Mouse (Mus musculus) kidney, adult 9 months (tissue): ENCODE results near the gene Pagr1b.

Experiments
- DNase-seq: peaks from one replicate; pipeline ENCODE4 v3.0.0; 2022

Gene Pagr1b

GRCm38 (mm10) chr7:126996449-126996848, 19.8 kb downstream of the Pagr1b start:
- no peak for DNase-seq

- DNase-seq, result no peak
Observed at GRCm38 (mm10) chr7:126988816-126989215, 27.5 kb downstream of the Pagr1b start.

GRCm38 (mm10) chr7:126986319-126986718, 30.0 kb downstream of the Pagr1b start:
- DNase-seq, result peak; percentile 75

DNA sequence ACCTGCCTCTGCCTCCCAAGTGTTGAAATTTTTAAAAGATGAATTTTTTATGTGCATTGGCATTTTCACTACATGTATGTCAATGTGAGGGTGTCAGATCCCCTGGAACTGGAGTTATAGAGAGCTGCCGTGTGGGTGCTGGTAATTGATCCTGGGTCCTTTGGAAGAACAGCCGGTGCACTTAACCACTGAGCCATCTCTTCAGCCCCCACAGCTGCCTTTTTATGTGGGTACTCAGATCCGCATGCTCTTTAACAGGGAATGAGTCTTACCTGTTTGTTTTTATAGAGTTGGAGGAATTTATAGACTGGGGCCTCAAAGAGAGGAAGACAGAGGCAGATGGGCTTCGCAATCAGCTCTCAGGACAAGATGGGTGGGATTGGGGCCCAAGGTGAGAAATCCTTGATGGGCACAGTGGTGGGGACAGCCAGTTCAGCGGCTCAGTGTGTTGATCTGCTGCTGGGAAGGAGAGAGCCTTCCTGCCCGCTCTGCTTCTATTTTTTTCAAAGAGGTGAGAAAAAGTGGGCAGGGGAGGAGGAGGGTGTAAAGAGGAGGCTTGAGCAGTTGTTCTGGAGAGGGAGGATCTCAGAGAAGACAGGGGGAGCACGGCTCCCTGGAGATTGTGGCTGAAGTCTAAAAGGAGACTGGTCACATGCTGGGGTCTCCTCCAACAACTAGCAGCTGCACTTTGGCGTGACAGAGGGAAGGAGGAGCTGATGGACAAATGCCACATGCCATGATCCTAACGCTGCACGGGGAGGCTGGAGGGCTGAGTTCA, 31.4 kb downstream of the Pagr1b start:
- DNase-seq, result no peak

- no peak for DNase-seq
Observed at GRCm38 (mm10) chr7:126983113-126983512, 33.2 kb downstream of the Pagr1b start.

DNA sequence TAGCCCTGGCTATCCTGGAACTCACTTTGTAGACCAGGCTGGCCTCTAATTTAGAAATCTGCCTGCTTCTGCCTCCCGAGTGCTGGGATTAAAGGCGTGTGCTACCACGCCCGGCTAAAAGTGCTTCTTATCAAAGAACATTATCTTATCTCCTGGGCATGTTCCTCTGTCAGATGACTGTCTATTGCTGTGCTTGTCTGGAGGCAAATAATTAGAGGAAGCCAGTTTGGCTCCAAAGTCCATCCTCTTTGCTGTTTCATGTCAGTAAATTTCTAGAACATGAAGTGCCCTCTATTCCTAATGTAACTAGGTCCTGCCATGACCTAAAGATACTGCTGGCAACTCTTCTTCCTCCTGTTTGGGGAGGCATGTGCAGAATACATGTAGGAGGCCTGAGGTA, 34.2 kb downstream of the Pagr1b start:
- DNase-seq, result no peak

- no peak for DNase-seq
Observed at GRCm38 (mm10) chr7:126981601-126982000, 34.7 kb downstream of the Pagr1b start.

DNA sequence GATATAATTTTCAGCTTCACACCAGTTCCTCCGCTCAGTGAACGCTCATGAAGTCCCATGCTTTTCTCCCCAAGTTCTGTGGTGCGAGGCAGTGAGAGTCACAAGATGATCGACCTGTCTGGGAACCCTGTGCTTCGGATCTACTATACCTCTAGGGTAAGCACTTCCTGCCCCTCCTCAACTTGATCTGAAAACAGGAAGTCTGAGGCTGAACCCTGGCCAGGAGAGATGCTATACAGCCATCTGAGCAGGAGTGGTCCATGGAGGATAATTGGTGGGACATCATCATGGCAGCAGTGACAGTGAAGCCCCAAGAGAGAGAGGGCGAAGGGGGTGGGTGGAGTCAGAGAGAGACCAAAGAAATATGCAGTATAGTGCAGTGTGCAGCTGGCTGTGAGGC, 37.4 kb downstream of the Pagr1b start:
- DNase-seq, result no peak

- DNase-seq, result peak; percentile 23
Observed at GRCm38 (mm10) chr7:126976878-126977459, 39.3 kb downstream of the Pagr1b start.

GRCm38 (mm10) chr7:126975950-126976866, 40.1 kb downstream of the Pagr1b start, which contains the start of gene Cdiptos:
TSS of gene Cdiptos (minus strand) at chr7:126976098.
- peak; percentile 97 for DNase-seq

DNA sequence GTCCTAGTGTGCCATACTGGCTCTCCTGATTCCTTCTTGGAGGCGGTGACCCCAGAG, 40.6 kb downstream of the Pagr1b start, which contains the start of gene Cdipt:
Gene Cdipt, plus strand, starts transcription at position 22 of the 57 bp plus-strand sequence.
- no peak for DNase-seq

DNA sequence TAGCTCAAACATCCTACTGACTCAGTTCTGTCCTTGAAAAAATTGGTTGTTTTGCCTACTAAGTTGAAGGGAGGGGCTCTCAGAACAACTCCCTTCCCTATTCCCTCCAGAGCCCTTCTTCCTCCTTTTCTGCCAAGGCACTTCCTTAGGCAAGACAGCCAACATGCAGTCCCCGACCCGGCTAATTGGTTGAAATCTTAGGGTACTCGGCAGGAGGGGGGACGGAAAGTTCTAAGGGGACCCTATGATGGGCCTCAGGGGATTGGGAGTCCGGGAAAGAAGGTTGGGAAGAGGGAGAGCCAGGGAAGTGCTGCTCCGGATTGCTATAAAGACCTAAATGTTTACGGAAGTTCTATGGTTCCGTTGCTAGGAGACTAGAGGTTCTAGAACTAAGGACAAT, 40.8 kb downstream of the Pagr1b start:
- DNase-seq, result no peak

- DNase-seq, result no peak
Observed at GRCm38 (mm10) chr7:126967361-126967760, 48.9 kb downstream of the Pagr1b start.

- DNase-seq, result no peak
Observed at GRCm38 (mm10) chr7:126965568-126965967, 50.7 kb downstream of the Pagr1b start.

GRCm38 (mm10) chr7:126963548-126964286, 52.6 kb downstream of the Pagr1b start:
- DNase-seq, result peak; percentile 75

GRCm38 (mm10) chr7:126961965-126962364, 54.3 kb downstream of the Pagr1b start:
- DNase-seq, result no peak

DNA sequence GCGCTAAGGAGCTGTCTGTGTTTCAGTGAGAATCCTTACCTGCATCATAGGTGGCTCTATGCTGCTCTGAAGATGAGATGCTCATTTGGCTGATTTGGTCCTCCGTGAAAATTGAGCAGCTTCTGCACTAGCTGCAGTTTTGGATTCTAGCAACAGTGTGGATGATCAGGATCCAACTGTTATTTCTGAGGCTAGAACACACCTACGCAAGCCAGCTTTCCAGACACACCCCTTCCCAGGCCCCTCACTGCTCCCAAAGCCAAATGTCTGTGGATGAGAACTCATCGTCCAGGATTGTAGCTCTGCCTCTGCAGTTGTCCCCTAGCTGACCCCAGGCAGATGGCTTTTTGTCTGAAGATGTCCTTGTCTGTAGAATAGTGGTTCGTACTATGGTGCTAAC, 55.2 kb downstream of the Pagr1b start:
- no peak for DNase-seq

GRCm38 (mm10) chr7:126959780-126960179, 56.5 kb downstream of the Pagr1b start:
- DNase-seq, result no peak

GRCm38 (mm10) chr7:126955125-126955524, 61.2 kb downstream of the Pagr1b start:
- DNase-seq, result no peak

DNA sequence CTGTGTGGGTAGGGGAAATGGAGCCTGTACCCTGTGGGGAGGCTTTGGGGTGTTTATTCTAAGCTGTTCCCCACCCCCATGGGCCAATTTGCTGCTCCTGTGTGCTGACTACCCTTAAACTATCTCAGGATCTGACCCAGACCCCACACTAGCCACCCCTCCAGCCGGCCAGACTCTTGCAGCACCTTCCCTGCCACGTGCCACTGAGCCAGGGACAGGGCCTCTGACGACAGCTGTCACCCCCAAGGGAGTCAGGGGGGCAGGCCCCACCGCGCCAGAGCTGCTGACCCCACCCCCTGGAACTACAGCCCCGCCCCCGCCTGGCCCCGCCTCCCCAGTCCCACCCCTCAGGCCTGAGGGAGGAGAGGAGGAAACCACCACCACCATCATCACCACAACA, 63.6 kb downstream of the Pagr1b start:
- DNase-seq, result no peak

DNA sequence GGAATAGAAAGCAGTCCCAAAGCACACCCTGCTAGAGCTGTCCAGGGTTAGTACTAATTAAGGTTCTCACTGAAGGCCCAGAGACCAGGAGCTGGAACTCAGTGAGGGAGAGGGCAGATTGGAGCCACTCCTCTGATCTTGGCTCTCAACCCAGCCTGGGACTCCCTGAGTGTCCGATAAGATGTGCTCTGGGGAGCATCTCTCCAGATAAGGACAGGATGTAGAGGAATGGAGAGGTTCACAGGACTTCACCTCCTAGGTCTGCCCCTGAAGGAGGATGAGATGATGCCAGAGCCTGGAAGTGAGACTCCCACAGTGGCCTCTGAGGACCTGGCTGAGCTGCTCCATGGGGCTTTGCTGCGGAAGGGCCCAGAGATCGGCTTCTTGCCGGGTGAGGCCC, 64.5 kb downstream of the Pagr1b start:
- no peak for DNase-seq
